Mouse (Mus musculus) liver, embryonic 14.5 days (tissue): ENCODE results near the gene Gnai3. TPM values are rescaled to one million over a fixed set of nuclear protein-coding genes. Genes with fewer than 3 reads are reported as not detected.

Experiments
- ATAC-seq: fragments of 200-750 bp; cut with Nextera tagmentation; 2 replicates; pipeline ENCODE4 v1.8.0; 2017; ENCODE audit warnings: moderate number of reproducible peaks, mild to moderate bottlenecking, moderate library complexity; ENCODE audit not compliant: insufficient read depth
- DNase-seq, 3 experiments: peaks; one replicate each; pipeline ENCODE4 v3.0.0-alpha.2; 2012 to 2013; ENCODE audit warnings: low read depth in 3 of 3, low spot score in 3 of 3
- H3K27ac ChIP-seq: fragments of 300-500 bp; sonication (generic); 2 replicates; pipeline ENCODE4 v1.5.1; 2014; ENCODE audit warnings: moderate library complexity, mild to moderate bottlenecking, control low read depth, inconsistent platforms
- H3K27me3 ChIP-seq: fragments of 300-500 bp; sonication (generic); 2 replicates; pipeline ENCODE4 v1.6.1; 2014; ENCODE audit warnings: mild to moderate bottlenecking, low read length, moderate library complexity; ENCODE audit not compliant: control insufficient read depth, insufficient read depth
- H3K36me3 ChIP-seq: fragments of 300-500 bp; sonication (generic); replicated peaks from 2 replicates; pipeline ENCODE4 v1.6.1; 2014; ENCODE audit warnings: low read depth; ENCODE audit not compliant: control insufficient read depth, insufficient read depth
- H3K4me1 ChIP-seq, 2 experiments: fragments of 200-500 bp in 1 of 2; fragments of 300-500 bp in 1 of 2; sonication (generic) in 1 of 2; replicated peaks; 2 replicates each; pipeline ENCODE4 v1.6.1; 2012 to 2014; ENCODE audit warnings: antibody characterized with exemption in 1 of 2, inconsistent platforms in 1 of 2, low read length in 1 of 2; ENCODE audit not compliant: control insufficient read depth in 2 of 2, insufficient read depth in 2 of 2
- H3K4me2 ChIP-seq: fragments of 300-500 bp; sonication (generic); 2 replicates; pipeline ENCODE4 v1.6.1; 2014; ENCODE audit warnings: low read depth, mild to moderate bottlenecking, control low read depth, moderate library complexity
- H3K4me3 ChIP-seq, 2 experiments: fragments of 200-500 bp in 1 of 2; fragments of 300-500 bp in 1 of 2; sonication (generic) in 1 of 2; 2 replicates each; pipeline ENCODE4 v1.5.1; 2012 to 2014; ENCODE audit warnings: low read depth in 2 of 2, low read length in 2 of 2, mild to moderate bottlenecking in 2 of 2, control low read depth in 1 of 2, inconsistent platforms in 1 of 2, moderate library complexity in 1 of 2; ENCODE audit not compliant: insufficient read depth in 1 of 2
- H3K9ac ChIP-seq: fragments of 300-500 bp; sonication (generic); replicated peaks from 2 replicates; pipeline ENCODE4 v1.6.1; 2014; ENCODE audit warnings: mild to moderate bottlenecking, control low read depth, moderate library complexity
- H3K9me3 ChIP-seq: fragments of 300-500 bp; sonication (generic); 2 replicates; pipeline ENCODE4 v1.6.1; 2016; ENCODE audit warnings: low read length, mixed read lengths; ENCODE audit not compliant: control insufficient read depth
- CTCF ChIP-seq: IDR thresholded peaks from 2 replicates; pipeline ENCODE4 v1.5.1; 2016; ENCODE audit warnings: antibody characterized with exemption, low read depth, control low read depth
- EP300 ChIP-seq: IDR thresholded peaks from 2 replicates; pipeline ENCODE4 v1.6.1; 2016; ENCODE audit warnings: antibody characterized with exemption, low read depth
- WGBS: fragments of 180-500 bp; shearing (Covaris S2); extraction: QIAGEN DNeasy Blood & Tissue Kit; methylation state at CpG from one replicate; pipeline ENCODE4 v1.1.7; 2014; ENCODE audit not compliant: insufficient replicate concordance; 5-methylcytosine and 5-hydroxymethylcytosine counted together
- polyA plus RNA-seq, 2 experiments: library from polyadenylated mRNA; depleted of rRNA in 1 of 2; stranded (reverse) in 1 of 2; unstranded in 1 of 2; fragments of >200 nt; fragmentation: Nextera tagmentation in 1 of 2; extraction: Ambion mirVana in 1 of 2; gene quantifications; 2 replicates each; pipeline versions ENCODE4 v1.2.1 to v1.2.3; 2012 to 2014

Gene Gnai3
- polyA plus RNA-seq (2012; rRNA removed) (18.4 and 28.7 TPM in 2 replicates), polyA plus RNA-seq (2014; fragmentation: Nextera tagmentation; extraction: Ambion mirVana) (57.4 and 58.0 TPM in 2 replicates)

- TF ChIP-seq EP300 (peak; percentile 43; the same call in 1 of the 2 replicates), CTCF (peak; percentile 59; the same call in 1 of the 2 replicates)
- peak within 1 kb of the TSS; percentile 77 to 95 for H3K4me3 ChIP-seq
- H3K4me1 ChIP-seq = peaks cover 15 to 16% of the 10 kb centered on the region in 2 experiments
- no peaks in the 10 kb centered on the region; the same call in 1 of the 2 replicates for H3K36me3 ChIP-seq
- H3K9me3 ChIP-seq = no peaks in the 10 kb centered on the region
- peak within 1 kb of the TSS; percentile 97 for H3K4me2 ChIP-seq
- peak within 1 kb of the TSS; percentile 94 for H3K9ac ChIP-seq
- DNase-seq (peak; percentile 88 to 91 (median 89)), ATAC-seq (peak; percentile 96)
- 0% methylated on average over 63 of the region's 63 CpGs for WGBS
- H3K27ac ChIP-seq = peak within 1 kb of the TSS; percentile 89
- H3K27me3 ChIP-seq = no peaks in the 10 kb centered on the region
These were observed at the start of gene Gnai3 for GRCm38 (mm10) chr3:108145534-108146445. Gene Gnai3, minus strand, starts transcription at chr3:108146146.

- no peaks in the 10 kb centered on the region for H3K36me3 ChIP-seq
- H3K9me3 ChIP-seq = no peaks in the 10 kb centered on the region
- H3K9ac ChIP-seq = no peak overlapping the region
- ATAC-seq (no peak), DNase-seq (no peak)
- H3K4me3 ChIP-seq = no peak overlapping the region
- H3K27me3 ChIP-seq = no peaks in the 10 kb centered on the region
- no peak overlapping the region for H3K27ac ChIP-seq
- TF ChIP-seq CTCF (no peak), EP300 (no peak)
- WGBS = 59% methylated on average over 4 of the region's 4 CpGs
- H3K4me1 ChIP-seq = peaks cover 6 to 15% of the 10 kb centered on the region in 2 experiments
- no peak overlapping the region for H3K4me2 ChIP-seq
These were observed 49.3 kb upstream of the Gnai3 start for GRCm38 (mm10) chr3:108195287-108195686.

- no peak overlapping the region for H3K4me3 ChIP-seq
- TF ChIP-seq CTCF (no peak), EP300 (no peak)
- ATAC-seq = no peak
- no peak overlapping the region for H3K4me2 ChIP-seq
- no peaks in the 10 kb centered on the region for H3K36me3 ChIP-seq
- 63% methylated on average over 4 of the region's 4 CpGs for WGBS
- no peak for DNase-seq
- no peaks in the 10 kb centered on the region for H3K9me3 ChIP-seq
- peaks cover 0 to 7% of the 10 kb centered on the region in 2 experiments; a peak in 2 of 4 replicates for H3K4me1 ChIP-seq
- no peak overlapping the region for H3K9ac ChIP-seq
- H3K27me3 ChIP-seq = no peaks in the 10 kb centered on the region; the same call in 1 of the 2 replicates
- H3K27ac ChIP-seq = no peak overlapping the region
These were observed 47.7 kb upstream of the Gnai3 start for GRCm38 (mm10) chr3:108193686-108194085.

- no peak overlapping the region for H3K4me2 ChIP-seq
These were observed 44.0 kb upstream of the Gnai3 start for GRCm38 (mm10) chr3:108189897-108190296.

More at GRCm38 (mm10) chr3:108189897-108190296, 44.0 kb upstream of the Gnai3 start:
- WGBS = 35% methylated on average over 5 of the region's 5 CpGs
- peaks cover 30% of the 10 kb centered on the region for H3K27me3 ChIP-seq
- TF ChIP-seq CTCF = no peak
- TF ChIP-seq EP300 = no peak
- no peak for ATAC-seq
- peaks cover 0 to 2% of the 10 kb centered on the region in 2 experiments; a peak in 2 of 4 replicates for H3K4me1 ChIP-seq
- no peaks in the 10 kb centered on the region for H3K9me3 ChIP-seq
- no peak overlapping the region for H3K27ac ChIP-seq
- DNase-seq = no peak
- H3K4me3 ChIP-seq = no peak overlapping the region
- H3K36me3 ChIP-seq = no peaks in the 10 kb centered on the region
- no peak overlapping the region for H3K9ac ChIP-seq
